ENCODE assay signal across 9 mouse cellular contexts in the genomic region with DNA sequence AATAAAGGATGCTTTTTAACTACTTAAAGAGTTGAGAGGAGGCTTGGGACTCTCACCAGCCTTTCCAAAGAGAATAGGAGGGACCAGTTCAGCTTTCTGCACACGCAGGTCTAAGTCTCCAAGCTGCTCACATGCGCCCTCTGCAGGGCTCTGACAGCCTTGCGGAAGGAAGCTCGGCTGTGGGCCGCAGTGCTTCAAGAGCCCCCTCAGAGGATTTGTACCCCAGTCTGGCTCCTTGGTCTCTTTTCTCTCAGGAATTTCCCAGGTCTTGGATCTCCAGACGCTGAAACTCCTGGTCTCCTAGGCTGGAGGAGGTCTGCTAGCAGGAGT.
DNase-seq lines count a peak whose midpoint lies in the region; TF ChIP-seq lines count a peak whose summit lies in the region.
"Had no signal": no experiment of that assay in that cellular context is flagged by ENCODE, and none has a peak within 500 bp of the region (broad histone marks: within the 10 kb centered on the region; RNA-seq: fewer than 3 reads in every experiment).

No protein-coding gene starts in this region.

- TF ChIP-seq CTCF in bone marrow macrophage, adult 2 months (IDR thresholded peaks at IDR 0.05; ENCODE audit: low read depth, low read length): peak; percentile 56

- no peak for TF ChIP-seq POLR2A in bone marrow macrophage, adult 2 months (IDR thresholded peaks at IDR 0.05; ENCODE audit: borderline replicate concordance, low read depth, low read length)

- DNase-seq in ES-CJ7 (ENCODE audit: low read depth, low spot score): peak; percentile 76
- DNase-seq in fibroblast of lung, adult 2 months (ENCODE audit: low read depth): peak; percentile 10
- DNase-seq in heart, postnatal 36 days: peak; percentile 59 to 75
- peak; percentile 39 to 79 for DNase-seq in layer of hippocampus, adult 18-20 months (ENCODE audit: low spot score in 2 of 2)
- DNase-seq in lung, postnatal 25 days (ENCODE audit: low spot score): peak; percentile 34
- DNase-seq in retina, postnatal 7 days (ENCODE audit: low read depth, low spot score): peak; percentile 49
- peak; percentile 14 for DNase-seq in urinary bladder, postnatal 10 days (ENCODE audit: low spot score)

- intact Hi-C loops in heart, postnatal 36 days (cut with DNase I): loop anchor here (1.0 to 5.0 kb wide), 4 partner anchors 101 to 831 kb away; no protein-coding TSS in a partner anchor

- no peak overlapping the region for H3K27ac ChIP-seq in bone marrow macrophage, adult 2 months (ENCODE audit: insufficient read depth, low read depth, low read length)
- H3K27ac ChIP-seq: liver, embryonic 15.5 days had no signal

- no peak overlapping the region for H3K4me3 ChIP-seq in bone marrow macrophage, adult 2 months (ENCODE audit: insufficient read depth, low read length)
- H3K4me3 ChIP-seq: liver, embryonic 15.5 days had no signal

- H3K4me1 ChIP-seq in bone marrow macrophage, adult 2 months (ENCODE audit: control insufficient read depth, insufficient read depth, low read length): no peaks in the 10 kb centered on the region
- H3K4me1 ChIP-seq: liver, embryonic 15.5 days had no signal

Comparison
In these comparisons a context has a peak if more than half of its experiments do, and no peak if none do; other contexts are left out.
1. DNase-seq: peak in every context shown above with its lines; median percentile 76 in ES-CJ7; 67 in heart, postnatal 36 days; 59 in layer of hippocampus, adult 18-20 months; 49 in retina, postnatal 7 days; 34 in lung, postnatal 25 days; 14 in urinary bladder, postnatal 10 days; 10 in fibroblast of lung, adult 2 months.